Comparison of ENCODE assay signal across 8 mouse cellular contexts in genomic region chr11:81996172-81996841, GRCm38 (mm10). TPM values are rescaled to one million over a fixed set of nuclear protein-coding genes. Genes with fewer than 3 reads are reported as not detected.
DNase-seq lines count a peak whose midpoint lies in the region; ATAC-seq lines count a peak whose summit lies in the region.

No protein-coding gene starts in this region.

- no peak for ATAC-seq in activated CD4-positive, CD25-positive, alpha-beta regulatory T cell, adult 4 months

- peak; percentile 68 for DNase-seq in ES-CJ7 (ENCODE audit: low read depth, low spot score)
- DNase-seq in adrenal gland, postnatal 10 days, result peak; percentile 84
- peak; percentile 78 for DNase-seq in embryo, embryonic 9.5 days (ENCODE audit: extremely low spot score)
- DNase-seq in heart, adult 9 months (ENCODE audit: low spot score in 2 of 2), result peak; percentile 30 to 71
- peak; percentile 54 for DNase-seq in layer of hippocampus, adult 9-11 months
- peak; percentile 67 for DNase-seq in lung, postnatal 36 days
- peak; percentile 56 for DNase-seq in right cerebral cortex, postnatal 14 days

RNA-seq across cellular contexts. Expression of gene Asic2, which starts 28.1 kb away (rescaled TPM):
- 1 to 10 TPM; 2.6 to 4.8 TPM for total RNA-seq in adrenal gland, postnatal 10 days (2021)
- polyA plus RNA-seq in activated CD4-positive, CD25-positive, alpha-beta regulatory T cell, adult 4 months (2017; shearing (Covaris generic)), result not detected

RNA-seq across cellular contexts. Expression of gene Ccl2, which starts 39.1 kb away (rescaled TPM):
- total RNA-seq in adrenal gland, postnatal 10 days (2021), result 1 to 10 TPM in 1 of 2 experiments, under 1 TPM in 1; 0.33 to 1.6 TPM
- not detected for polyA plus RNA-seq in activated CD4-positive, CD25-positive, alpha-beta regulatory T cell, adult 4 months (2017; shearing (Covaris generic))

RNA-seq across cellular contexts. Expression of gene Gm17268, which starts 42.1 kb away (rescaled TPM):
- total RNA-seq in adrenal gland, postnatal 10 days (2021), result not detected
- polyA plus RNA-seq in activated CD4-positive, CD25-positive, alpha-beta regulatory T cell, adult 4 months (2017; shearing (Covaris generic)), result not detected

RNA-seq across cellular contexts. Expression of gene Ccl7, which starts 49.2 kb away (rescaled TPM):
- 1 to 10 TPM in 1 of 2 experiments, not detected in 1; 1.0 TPM for total RNA-seq in adrenal gland, postnatal 10 days (2021)
- polyA plus RNA-seq in activated CD4-positive, CD25-positive, alpha-beta regulatory T cell, adult 4 months (2017; shearing (Covaris generic)), result not detected
